Mouse (Mus musculus): Measurements from ENCODE around the gene Csad. TPM values are rescaled to one million over a fixed set of nuclear protein-coding genes. Genes with fewer than 3 reads are reported as not detected.

Gene Csad
- polyA plus RNA-seq, 1 experiment: 106 TPM

GRCm38 (mm10) chr15:102208092-102208561 is 3.6 kb upstream of the Csad start:
- TF ChIP-seq POLR2A (IDR thresholded peaks at IDR 0.05; ENCODE audit: borderline replicate concordance, extremely low read depth, low read depth, low read length): no peak
- TF ChIP-seq CTCF (IDR thresholded peaks at IDR 0.05; ENCODE audit: insufficient read depth, low read length): no peak
- peaks cover 24% of the 10 kb centered on the region for H3K4me1 ChIP-seq (ENCODE audit: control insufficient read depth, insufficient read depth, low read length)
- H3K4me3 ChIP-seq (replicated peaks; ENCODE audit: extremely low read depth, low read depth, low read length): no peak overlapping the region
- DNase-seq: no peak
- 56% methylated on average over 9 of the region's 9 CpGs for WGBS

DNA sequence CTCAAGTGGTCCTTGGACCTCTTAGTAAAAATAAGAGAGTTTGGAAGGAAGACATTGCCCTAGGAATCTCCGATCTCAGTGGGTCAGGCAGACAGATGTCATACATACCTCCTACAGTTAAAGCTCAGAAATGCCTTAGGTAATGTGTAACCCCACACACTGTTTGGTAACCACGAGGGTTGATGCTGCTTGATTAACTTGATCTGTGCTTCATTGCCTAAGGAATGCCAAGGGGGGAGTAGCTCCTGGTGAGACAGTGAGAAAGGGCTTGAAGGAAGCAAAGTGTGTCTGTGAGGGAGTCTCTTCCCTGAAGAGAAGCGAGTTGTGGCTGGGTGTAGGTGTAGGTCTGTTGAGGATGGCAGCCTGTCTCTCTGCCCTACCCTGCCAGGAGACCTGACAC is 2.8 kb upstream of the Csad start:
- TF ChIP-seq POLR2A (IDR thresholded peaks at IDR 0.05; ENCODE audit: borderline replicate concordance, extremely low read depth, low read depth, low read length): no peak
- TF ChIP-seq CTCF (IDR thresholded peaks at IDR 0.05; ENCODE audit: insufficient read depth, low read length): no peak
- H3K4me1 ChIP-seq (ENCODE audit: control insufficient read depth, insufficient read depth, low read length): peaks cover 25% of the 10 kb centered on the region
- H3K4me3 ChIP-seq (replicated peaks; ENCODE audit: extremely low read depth, low read depth, low read length): no peak overlapping the region
- DNase-seq: no peak
- WGBS: 69% methylated on average over 3 of the region's 3 CpGs

DNA sequence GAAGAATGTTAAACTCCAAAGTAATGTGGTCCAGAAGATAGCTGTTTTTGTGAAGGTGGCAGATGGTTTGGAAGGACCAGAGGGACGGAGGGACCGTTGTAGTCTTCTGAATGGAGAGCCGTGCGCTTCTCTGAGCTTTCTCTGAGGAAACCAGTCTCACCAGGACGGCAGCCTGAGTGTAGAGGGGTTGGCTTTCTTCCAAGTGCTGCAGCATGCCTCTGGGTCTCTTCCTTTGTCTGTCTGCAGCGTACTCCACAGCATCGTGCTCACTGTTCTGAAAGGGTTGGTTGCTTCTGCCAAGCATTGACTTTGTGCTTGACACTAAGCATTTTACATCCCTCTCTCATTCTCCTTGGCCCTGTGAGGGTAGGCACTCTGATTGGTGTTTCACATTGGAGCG is 1.3 kb upstream of the Csad start:
- Histone ChIP-seq H3K4me1 (ENCODE audit: control insufficient read depth, insufficient read depth, low read length) (peaks cover 27% of the 10 kb centered on the region), H3K4me3 (replicated peaks; ENCODE audit: extremely low read depth, low read depth, low read length) (no peak overlapping the region)
- DNase-seq: no peak
- 19% methylated on average over 8 of the region's 8 CpGs for WGBS
- TF ChIP-seq POLR2A (IDR thresholded peaks at IDR 0.05; ENCODE audit: borderline replicate concordance, extremely low read depth, low read depth, low read length) (no peak), CTCF (IDR thresholded peaks at IDR 0.05; ENCODE audit: insufficient read depth, low read length) (no peak)

- TF ChIP-seq CTCF (IDR thresholded peaks at IDR 0.05; ENCODE audit: insufficient read depth, low read length) (no peak), POLR2A (IDR thresholded peaks at IDR 0.05; ENCODE audit: borderline replicate concordance, extremely low read depth, low read depth, low read length) (peak; percentile 24; the same call in 1 of the 2 replicates)
- peaks cover 29% of the 10 kb centered on the region for H3K4me1 ChIP-seq (ENCODE audit: control insufficient read depth, insufficient read depth, low read length)
- peak overlapping the region; percentile 86 for H3K4me3 ChIP-seq (replicated peaks; ENCODE audit: extremely low read depth, low read depth, low read length)
- WGBS: 1% methylated on average over 46 of the region's 72 CpGs
- peak; percentile 69 for DNase-seq
Observed at GRCm38 (mm10) chr15:102203835-102204381, 616 bp downstream of the Csad start.

GRCm38 (mm10) chr15:102202971-102203834 is 1.3 kb downstream of the Csad start, which contains the start of gene Zfp740:
Zfp740 (plus strand) TSS chr15:102203249.
- H3K4me3 ChIP-seq (replicated peaks; ENCODE audit: extremely low read depth, low read depth, low read length): peak within 1 kb of the TSS; percentile 86
- WGBS: under 1% methylated on average over 62 of the region's 68 CpGs
- DNase-seq: peak; percentile 90
- H3K4me1 ChIP-seq (ENCODE audit: control insufficient read depth, insufficient read depth, low read length): peaks cover 29% of the 10 kb centered on the region
- peak; percentile 53; the same call in 1 of the 2 replicates for TF ChIP-seq POLR2A (IDR thresholded peaks at IDR 0.05; ENCODE audit: borderline replicate concordance, extremely low read depth, low read depth, low read length)
- TF ChIP-seq CTCF (IDR thresholded peaks at IDR 0.05; ENCODE audit: insufficient read depth, low read length): no peak

DNA sequence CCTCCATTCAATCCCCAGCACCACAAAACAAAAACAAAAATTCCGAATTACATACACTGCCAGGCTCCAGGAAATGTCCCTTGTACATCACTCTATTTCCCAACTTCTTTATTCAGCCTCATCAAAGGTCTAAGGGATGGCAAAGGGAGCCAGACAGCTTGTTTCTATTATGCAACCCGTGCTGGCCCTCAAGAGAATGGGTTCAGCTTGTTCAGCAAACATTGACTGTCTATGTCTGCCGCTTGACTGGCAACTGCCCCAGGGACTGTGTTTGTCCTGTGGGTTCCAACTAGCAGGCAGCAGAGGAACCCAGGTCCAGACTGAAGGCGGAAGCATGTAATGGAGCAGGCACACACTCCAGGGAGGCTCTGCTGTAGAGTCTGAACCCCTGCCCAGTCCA is 5.7 kb downstream of the Csad start:
- no peak for DNase-seq
- TF ChIP-seq POLR2A (IDR thresholded peaks at IDR 0.05; ENCODE audit: borderline replicate concordance, extremely low read depth, low read depth, low read length): no peak
- no peak for TF ChIP-seq CTCF (IDR thresholded peaks at IDR 0.05; ENCODE audit: insufficient read depth, low read length)
- WGBS: 58% methylated on average over 4 of the region's 4 CpGs
- Histone ChIP-seq H3K4me3 (replicated peaks; ENCODE audit: extremely low read depth, low read depth, low read length) (no peak overlapping the region), H3K4me1 (ENCODE audit: control insufficient read depth, insufficient read depth, low read length) (peaks cover 6% of the 10 kb centered on the region; the same call in 1 of the 2 replicates)

DNA sequence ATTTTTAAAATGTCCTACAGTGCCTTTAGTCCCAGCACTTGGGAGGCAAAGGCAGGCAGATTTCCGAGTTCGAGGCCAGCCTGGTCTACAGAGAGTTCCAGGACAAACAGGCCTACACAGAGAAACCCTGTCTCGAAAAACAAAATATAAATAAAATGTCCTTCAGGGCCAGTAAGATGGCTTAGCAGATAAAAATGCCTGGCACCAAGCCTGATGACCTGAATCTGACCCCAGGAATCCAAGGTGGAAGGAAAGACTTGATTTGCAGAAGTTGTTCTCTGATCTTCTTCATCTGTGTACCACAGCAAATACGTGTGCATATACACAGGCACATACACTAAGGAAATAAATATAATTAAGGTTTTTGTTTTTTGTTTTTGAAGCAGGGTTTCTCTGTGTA is 9.2 kb downstream of the Csad start:
- TF ChIP-seq POLR2A (IDR thresholded peaks at IDR 0.05; ENCODE audit: borderline replicate concordance, extremely low read depth, low read depth, low read length) (no peak), CTCF (IDR thresholded peaks at IDR 0.05; ENCODE audit: insufficient read depth, low read length) (no peak)
- WGBS: 42% methylated on average over 4 of the region's 4 CpGs
- no peak overlapping the region for H3K4me3 ChIP-seq (replicated peaks; ENCODE audit: extremely low read depth, low read depth, low read length)
- H3K4me1 ChIP-seq (ENCODE audit: control insufficient read depth, insufficient read depth, low read length): peaks cover 3% of the 10 kb centered on the region; the same call in 1 of the 2 replicates
- DNase-seq: no peak

GRCm38 (mm10) chr15:102194439-102194838 is 10.1 kb downstream of the Csad start:
- DNase-seq: no peak
- WGBS: 58% methylated on average over 4 of the region's 4 CpGs
- H3K4me1 ChIP-seq (ENCODE audit: control insufficient read depth, insufficient read depth, low read length): peaks cover 3% of the 10 kb centered on the region; the same call in 1 of the 2 replicates
- no peak overlapping the region for H3K4me3 ChIP-seq (replicated peaks; ENCODE audit: extremely low read depth, low read depth, low read length)
- no peak for TF ChIP-seq POLR2A (IDR thresholded peaks at IDR 0.05; ENCODE audit: borderline replicate concordance, extremely low read depth, low read depth, low read length)

- WGBS: 67% methylated on average over 4 of the region's 4 CpGs
- no peak for DNase-seq
- Histone ChIP-seq H3K4me1 (ENCODE audit: control insufficient read depth, insufficient read depth, low read length) (no peaks in the 10 kb centered on the region; the same call in 1 of the 2 replicates), H3K4me3 (replicated peaks; ENCODE audit: extremely low read depth, low read depth, low read length) (no peak overlapping the region)
- TF ChIP-seq CTCF (IDR thresholded peaks at IDR 0.05; ENCODE audit: insufficient read depth, low read length) (no peak), POLR2A (IDR thresholded peaks at IDR 0.05; ENCODE audit: borderline replicate concordance, extremely low read depth, low read depth, low read length) (no peak)
Observed at GRCm38 (mm10) chr15:102193652-102194051, 10.9 kb downstream of the Csad start.

All from lung, adult 2 months (tissue).